Mouse (Mus musculus) neural tube, postnatal 0 days (tissue): Measurements from ENCODE around the gene Hist1h2ae. TPM values are rescaled to one million over a fixed set of nuclear protein-coding genes. Genes with fewer than 3 reads are reported as not detected.

Experiments
- polyA plus RNA-seq: library from polyadenylated mRNA; unstranded; fragments of >200 nt; fragmentation: Nextera tagmentation; extraction: Ambion mirVana; gene quantifications from 2 replicates; pipeline ENCODE4 v1.2.1, GENCODE M21; 2015

Gene Hist1h2ae
- polyA plus RNA-seq, result 7.7 and 9.3 TPM in 2 replicates

GRCm38 (mm10) chr13:23571022-23571503 lies at the start of gene Hist1h2ae, which contains the start of gene Hist1h2bg:
Gene Hist1h2ae, minus strand, starts transcription at chr13:23571220.
Gene Hist1h2bg, plus strand, starts transcription at chr13:23571396.

DNA sequence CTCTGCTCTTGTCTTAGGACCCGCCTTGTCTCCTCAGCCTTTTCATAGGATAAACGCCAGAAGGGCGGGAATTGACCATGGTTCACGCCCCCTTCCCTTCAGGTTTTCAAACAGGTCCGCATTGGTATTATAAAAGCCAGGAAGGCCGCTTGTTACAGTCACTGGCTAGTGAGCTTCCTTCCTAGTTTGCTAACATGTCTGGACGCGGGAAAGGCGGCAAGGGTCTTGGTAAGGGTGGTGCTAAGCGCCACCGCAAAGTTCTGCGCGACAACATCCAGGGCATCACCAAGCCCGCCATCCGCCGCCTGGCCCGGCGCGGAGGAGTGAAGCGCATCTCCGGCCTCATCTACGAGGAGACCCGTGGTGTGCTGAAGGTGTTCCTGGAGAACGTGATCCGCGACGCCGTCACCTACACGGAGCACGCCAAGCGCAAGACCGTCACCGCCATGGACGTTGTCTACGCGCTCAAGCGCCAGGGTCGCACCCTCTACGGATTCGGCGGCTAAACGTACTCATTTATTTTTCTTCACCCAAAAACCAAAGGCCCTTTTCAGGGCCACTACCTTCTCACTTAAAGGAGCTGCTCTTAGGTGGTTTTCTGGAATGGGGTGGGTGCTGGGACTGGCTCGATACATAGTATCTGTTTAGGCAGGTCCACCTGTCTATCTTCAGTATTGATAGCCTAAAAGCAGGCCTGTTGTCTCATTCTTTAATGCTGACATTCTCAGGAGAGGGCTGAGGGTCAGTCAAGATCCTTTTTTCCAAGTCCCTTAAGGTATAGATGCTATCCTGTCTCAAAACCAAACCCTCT lies 10.6 kb upstream of the Hist1h2ae start, which contains the start of gene Hist1h4d:
Hist1h4d (plus strand) TSS at position 191 of the 811 bp plus-strand sequence.

GRCm38 (mm10) chr13:23575271-23575851 lies 4.3 kb upstream of the Hist1h2ae start, which contains the start of gene Hist1h3d:
Gene Hist1h3d, plus strand, starts transcription at chr13:23575763.

DNA sequence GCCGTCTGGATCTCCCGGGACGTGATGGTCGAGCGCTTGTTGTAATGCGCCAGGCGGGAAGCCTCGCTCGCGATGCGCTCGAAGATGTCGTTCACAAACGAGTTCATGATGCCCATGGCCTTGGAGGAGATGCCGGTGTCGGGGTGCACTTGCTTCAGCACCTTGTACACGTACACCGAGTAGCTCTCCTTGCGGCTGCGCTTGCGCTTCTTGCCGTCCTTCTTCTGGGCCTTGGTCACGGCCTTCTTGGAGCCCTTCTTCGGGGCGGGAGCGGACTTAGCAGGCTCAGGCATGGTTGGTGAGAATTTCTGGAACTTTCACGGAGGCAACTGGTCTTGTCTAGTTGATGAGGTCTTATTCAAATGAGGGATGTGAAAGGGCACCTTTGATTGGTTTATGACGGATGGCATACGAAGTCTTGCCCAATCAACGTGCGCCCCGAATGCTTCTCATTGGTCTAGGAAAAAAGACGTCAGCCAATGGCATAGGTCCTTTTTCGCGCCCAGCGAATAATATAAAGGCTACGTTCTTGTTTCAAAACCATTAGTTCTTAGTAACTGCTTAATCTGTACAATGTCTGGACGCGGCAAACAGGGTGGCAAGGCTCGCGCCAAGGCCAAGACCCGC lies 3.0 kb upstream of the Hist1h2ae start, which contains the start of the genes Hist1h2bf and Hist1h2ad:
Hist1h2bf (minus strand) TSS at position 299 of the 627 bp plus-strand sequence.
Hist1h2ad (plus strand) TSS at position 484 of the 627 bp plus-strand sequence.

GRCm38 (mm10) chr13:23561883-23562659 lies 8.9 kb downstream of the Hist1h2ae start, which contains the start of gene Hist1h3e:
Gene Hist1h3e, minus strand, starts transcription at chr13:23562369.

GRCm38 (mm10) chr13:23552962-23553361 lies 18.1 kb downstream of the Hist1h2ae start, which contains the start of gene Hist1h1d:
Gene Hist1h1d, plus strand, starts transcription at chr13:23553262.

GRCm38 (mm10) chr13:23551146-23551834 lies 19.7 kb downstream of the Hist1h2ae start, which contains the start of gene Hist1h4f:
Gene Hist1h4f, minus strand, starts transcription at chr13:23551648.

GRCm38 (mm10) chr13:23543965-23544786 lies 26.8 kb downstream of the Hist1h2ae start, which contains the start of gene Hist1h3f:
Gene Hist1h3f, plus strand, starts transcription at chr13:23544052.

DNA sequence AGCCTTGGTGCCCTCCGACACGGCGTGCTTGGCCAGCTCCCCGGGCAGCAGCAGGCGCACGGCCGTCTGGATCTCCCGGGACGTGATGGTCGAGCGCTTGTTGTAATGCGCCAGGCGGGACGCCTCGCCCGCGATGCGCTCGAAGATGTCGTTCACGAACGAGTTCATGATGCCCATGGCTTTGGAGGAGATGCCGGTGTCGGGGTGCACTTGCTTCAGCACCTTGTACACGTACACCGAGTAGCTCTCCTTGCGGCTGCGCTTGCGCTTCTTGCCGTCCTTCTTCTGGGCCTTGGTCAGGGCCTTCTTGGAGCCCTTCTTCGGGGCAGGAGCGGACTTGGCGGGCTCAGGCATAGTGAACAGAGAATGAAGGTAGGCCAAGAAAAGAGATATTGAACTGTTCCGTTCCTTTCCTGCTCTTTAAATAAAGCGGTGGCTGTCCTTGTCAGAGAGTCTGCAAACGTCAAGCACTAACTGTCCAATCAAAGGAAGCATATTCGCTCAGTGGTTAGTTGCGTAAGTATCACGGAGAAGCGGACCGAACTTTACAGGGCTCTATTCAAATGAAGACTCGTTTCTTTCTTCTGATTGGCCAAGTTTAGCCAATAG lies 27.9 kb downstream of the Hist1h2ae start, which contains the start of gene Hist1h2bh:
Hist1h2bh (minus strand) TSS at position 394 of the 609 bp plus-strand sequence.

DNA sequence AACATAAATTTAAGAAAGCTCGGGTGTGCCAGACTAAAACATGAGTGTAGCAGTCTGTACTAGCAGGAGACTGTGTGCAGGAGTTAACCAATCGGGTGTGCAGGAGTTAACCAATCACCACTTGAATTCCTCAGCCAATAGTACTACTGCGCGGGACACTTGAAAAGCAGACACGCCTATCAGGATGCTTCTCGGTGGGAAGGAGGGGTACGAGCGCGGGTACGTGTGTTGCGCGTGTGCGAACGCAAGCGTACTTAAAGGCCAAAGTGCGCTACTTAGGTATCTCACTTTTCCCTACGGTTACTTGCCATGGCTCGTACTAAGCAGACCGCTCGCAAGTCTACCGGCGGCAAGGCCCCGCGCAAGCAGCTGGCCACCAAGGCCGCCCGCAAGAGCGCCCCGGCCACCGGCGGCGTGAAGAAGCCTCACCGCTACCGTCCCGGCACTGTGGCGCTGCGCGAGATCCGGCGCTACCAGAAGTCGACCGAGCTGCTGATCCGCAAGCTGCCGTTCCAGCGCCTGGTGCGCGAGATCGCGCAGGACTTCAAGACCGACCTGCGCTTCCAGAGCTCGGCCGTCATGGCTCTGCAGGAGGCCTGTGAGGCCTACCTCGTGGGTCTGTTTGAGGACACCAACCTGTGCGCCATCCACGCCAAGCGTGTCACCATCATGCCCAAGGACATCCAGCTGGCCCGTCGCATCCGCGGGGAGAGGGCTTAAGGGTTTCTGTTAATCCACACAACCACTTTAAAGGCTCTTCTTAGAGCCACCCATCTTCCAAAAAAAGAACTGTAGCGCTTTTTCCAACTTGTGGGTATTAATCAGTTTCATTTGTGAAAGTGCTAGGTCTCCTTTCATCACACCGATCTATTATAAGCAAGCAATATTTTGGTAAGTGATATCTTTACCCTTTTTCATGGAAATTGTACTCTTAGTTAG lies 35.6 kb downstream of the Hist1h2ae start, which contains the start of gene Hist1h3g:
Hist1h3g (plus strand) TSS at position 286 of the 939 bp plus-strand sequence.

DNA sequence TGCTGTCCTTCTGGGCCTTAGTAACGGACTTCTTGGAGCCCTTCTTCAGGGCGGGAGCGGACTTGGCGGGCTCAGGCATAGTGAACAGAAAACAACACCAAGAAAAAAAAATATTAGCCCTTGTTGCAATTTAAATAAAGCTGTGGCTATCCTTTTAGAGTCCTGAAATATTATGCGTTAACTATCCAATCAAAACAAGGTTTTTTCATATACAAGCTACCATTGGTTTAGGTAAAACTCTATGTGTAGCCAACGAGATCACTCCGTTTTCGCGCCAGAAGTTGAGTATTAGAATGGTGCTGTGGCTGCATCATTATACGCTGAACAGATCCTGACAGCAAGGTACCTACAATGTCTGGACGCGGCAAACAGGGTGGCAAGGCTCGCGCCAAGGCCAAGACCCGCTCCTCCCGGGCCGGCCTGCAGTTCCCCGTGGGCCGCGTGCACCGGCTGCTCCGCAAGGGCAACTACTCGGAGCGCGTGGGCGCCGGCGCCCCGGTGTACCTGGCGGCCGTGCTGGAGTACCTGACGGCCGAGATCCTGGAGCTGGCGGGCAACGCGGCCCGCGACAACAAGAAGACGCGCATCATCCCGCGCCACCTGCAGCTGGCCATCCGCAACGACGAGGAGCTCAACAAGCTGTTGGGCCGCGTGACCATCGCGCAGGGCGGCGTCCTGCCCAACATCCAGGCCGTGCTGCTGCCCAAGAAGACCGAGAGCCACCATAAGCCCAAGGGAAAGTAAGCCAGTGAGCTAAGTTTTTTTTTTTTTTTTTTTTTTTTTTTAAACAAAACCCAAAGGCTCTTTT lies 37.3 kb downstream of the Hist1h2ae start, which contains the start of gene Hist1h2af:
Hist1h2af (plus strand) TSS at position 347 of the 808 bp plus-strand sequence.

DNA sequence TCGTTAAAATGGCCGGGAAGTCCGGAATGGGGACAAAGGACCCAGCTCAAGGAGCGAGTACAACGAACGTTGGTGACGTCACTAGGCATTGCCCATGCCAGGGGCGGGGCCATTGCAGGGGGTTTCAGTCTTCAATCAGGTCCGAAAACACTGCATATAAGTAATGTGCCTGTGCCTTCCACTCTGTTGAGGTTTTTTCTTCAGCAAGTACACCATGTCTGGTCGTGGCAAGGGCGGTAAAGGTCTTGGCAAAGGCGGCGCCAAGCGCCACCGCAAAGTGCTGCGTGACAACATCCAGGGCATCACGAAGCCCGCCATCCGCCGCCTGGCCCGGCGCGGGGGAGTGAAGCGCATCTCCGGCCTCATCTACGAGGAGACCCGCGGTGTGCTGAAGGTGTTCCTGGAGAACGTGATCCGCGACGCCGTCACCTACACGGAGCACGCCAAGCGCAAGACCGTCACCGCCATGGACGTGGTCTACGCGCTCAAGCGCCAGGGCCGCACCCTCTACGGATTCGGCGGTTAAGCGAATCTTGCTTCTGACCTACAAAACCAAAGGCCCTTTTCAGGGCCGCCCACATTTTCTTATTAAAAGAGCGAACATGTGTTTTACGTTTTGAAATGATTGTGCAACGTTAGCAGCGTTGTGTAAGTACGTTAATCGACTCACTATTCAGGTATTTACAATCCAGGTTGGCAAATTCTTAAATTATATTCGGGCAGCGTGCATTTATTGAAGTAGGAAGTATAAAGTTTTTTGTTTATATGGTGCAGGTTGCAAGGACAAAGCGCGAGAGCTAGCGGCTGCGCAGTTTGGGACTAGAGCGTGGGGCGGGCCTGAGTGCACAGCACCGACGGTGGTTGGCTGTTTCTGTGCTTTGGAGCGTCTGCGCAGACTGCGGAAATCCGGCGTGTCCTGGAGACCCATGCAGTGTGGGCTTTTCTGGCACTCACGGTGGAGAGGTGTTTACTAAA lies 39.8 kb downstream of the Hist1h2ae start, which contains the start of gene Hist1h4h:
Hist1h4h (plus strand) TSS at position 150 of the 975 bp plus-strand sequence.

